Mouse (Mus musculus) gastrocnemius, postnatal 36 days (tissue): Measurements from ENCODE around the gene Dst. TPM values are rescaled to one million over a fixed set of nuclear protein-coding genes. Genes with fewer than 3 reads are reported as not detected.

ENCODE experiments used
- DNase-seq, 2 experiments: peaks; one replicate each; pipeline ENCODE4 v3.0.0; 2022
- intact Hi-C: fragments of 180-260 bp; cut with DNase I; formaldehyde crosslinking; loops from one replicate; pipeline ENCODE4 v1.15.1; 2025
- total RNA-seq, 2 experiments: library from RNA; stranded (reverse); gene quantifications; 2 replicates each; pipeline ENCODE4 v1.2.3; 2021

Gene Dst
- total RNA-seq, 2 experiments from 2014 or later = 215 to 242 TPM

- DNase-seq = no peak
- intact Hi-C loops = no loop called here
Observed at GRCm38 (mm10) chr1:34013490-34013889, 105.5 kb downstream of the Dst start.

GRCm38 (mm10) chr1:34016780-34017179 is 108.8 kb downstream of the Dst start:
- peak in 1 of 2 experiments; percentile 31 for DNase-seq
- intact Hi-C loops = no loop called here

- no peak for DNase-seq
- intact Hi-C loops = no loop called here
Observed at GRCm38 (mm10) chr1:34017323-34017722, 109.3 kb downstream of the Dst start.

GRCm38 (mm10) chr1:34020599-34020998 is 112.6 kb downstream of the Dst start:
- intact Hi-C loops = no loop called here
- DNase-seq = no peak

GRCm38 (mm10) chr1:34021574-34021973 is 113.5 kb downstream of the Dst start:
- intact Hi-C loops = no loop called here
- no peak for DNase-seq

GRCm38 (mm10) chr1:34023154-34023553 is 115.1 kb downstream of the Dst start:
- DNase-seq = no peak
- intact Hi-C loops = no loop called here

GRCm38 (mm10) chr1:34025879-34026278 is 117.9 kb downstream of the Dst start:
- no peak for DNase-seq
- intact Hi-C loops = no loop called here

- intact Hi-C loops = no loop called here
- DNase-seq = no peak
Observed at GRCm38 (mm10) chr1:34028722-34029121, 120.7 kb downstream of the Dst start.

GRCm38 (mm10) chr1:34030330-34031021 is 122.5 kb downstream of the Dst start:
- DNase-seq = no peak
- intact Hi-C loops = no loop called here

GRCm38 (mm10) chr1:34033052-34033451 is 125.0 kb downstream of the Dst start:
- DNase-seq = no peak
- intact Hi-C loops = no loop called here

- DNase-seq = no peak
- intact Hi-C loops = no loop called here
Observed at GRCm38 (mm10) chr1:34033478-34033877, 125.5 kb downstream of the Dst start.

- intact Hi-C loops = no loop called here
- no peak for DNase-seq
Observed at GRCm38 (mm10) chr1:34033958-34034357, 125.9 kb downstream of the Dst start.

GRCm38 (mm10) chr1:34036111-34036510 is 128.1 kb downstream of the Dst start:
- intact Hi-C loops = no loop called here
- DNase-seq = no peak

GRCm38 (mm10) chr1:34038571-34038970 is 130.5 kb downstream of the Dst start:
- DNase-seq = no peak
- intact Hi-C loops = no loop called here

- intact Hi-C loops = no loop called here
- DNase-seq = no peak
Observed at GRCm38 (mm10) chr1:34040049-34040448, 132.0 kb downstream of the Dst start.

GRCm38 (mm10) chr1:34040901-34041721 is 133.1 kb downstream of the Dst start:
- intact Hi-C loops = no loop called here
- no peak for DNase-seq

GRCm38 (mm10) chr1:34042299-34042698 is 134.3 kb downstream of the Dst start:
- DNase-seq = no peak
- intact Hi-C loops = no loop called here

- intact Hi-C loops = no loop called here
Observed at GRCm38 (mm10) chr1:34043327-34043726, 135.3 kb downstream of the Dst start.

GRCm38 (mm10) chr1:34043836-34044550 is 136.0 kb downstream of the Dst start:
- intact Hi-C loops = no loop called here

More at GRCm38 (mm10) chr1:34043327-34043726, 135.3 kb downstream of the Dst start:
- DNase-seq = no peak

GRCm38 (mm10) chr1:34044675-34045074 is 136.7 kb downstream of the Dst start:
- intact Hi-C loops = no loop called here

More at GRCm38 (mm10) chr1:34043836-34044550, 136.0 kb downstream of the Dst start:
- DNase-seq = no peak

GRCm38 (mm10) chr1:34047285-34047684 is 139.3 kb downstream of the Dst start:
- DNase-seq = no peak
- intact Hi-C loops = no loop called here

More at GRCm38 (mm10) chr1:34044675-34045074, 136.7 kb downstream of the Dst start:
- DNase-seq = no peak
